Mouse (Mus musculus) liver, embryonic 14.5 days (tissue): Measurements from ENCODE around the gene Eftud2. TPM values are rescaled to one million over a fixed set of nuclear protein-coding genes. Genes with fewer than 3 reads are reported as not detected.

Source experiments
- ATAC-seq: fragments of 200-750 bp; cut with Nextera tagmentation; 2 replicates; pipeline ENCODE4 v1.8.0; 2017; ENCODE audit warnings: moderate number of reproducible peaks, mild to moderate bottlenecking, moderate library complexity; ENCODE audit not compliant: insufficient read depth
- DNase-seq, 3 experiments: peaks; one replicate each; pipeline ENCODE4 v3.0.0-alpha.2; 2012 to 2013; ENCODE audit warnings: low read depth in 3 of 3, low spot score in 3 of 3
- H3K27ac ChIP-seq: fragments of 300-500 bp; sonication (generic); 2 replicates; pipeline ENCODE4 v1.5.1; 2014; ENCODE audit warnings: moderate library complexity, mild to moderate bottlenecking, control low read depth, inconsistent platforms
- H3K27me3 ChIP-seq: fragments of 300-500 bp; sonication (generic); 2 replicates; pipeline ENCODE4 v1.6.1; 2014; ENCODE audit warnings: mild to moderate bottlenecking, low read length, moderate library complexity; ENCODE audit not compliant: control insufficient read depth, insufficient read depth
- H3K36me3 ChIP-seq: fragments of 300-500 bp; sonication (generic); replicated peaks from 2 replicates; pipeline ENCODE4 v1.6.1; 2014; ENCODE audit warnings: low read depth; ENCODE audit not compliant: control insufficient read depth, insufficient read depth
- H3K4me1 ChIP-seq, 2 experiments: fragments of 200-500 bp in 1 of 2; fragments of 300-500 bp in 1 of 2; sonication (generic) in 1 of 2; replicated peaks; 2 replicates each; pipeline ENCODE4 v1.6.1; 2012 to 2014; ENCODE audit warnings: antibody characterized with exemption in 1 of 2, inconsistent platforms in 1 of 2, low read length in 1 of 2; ENCODE audit not compliant: control insufficient read depth in 2 of 2, insufficient read depth in 2 of 2
- H3K4me2 ChIP-seq: fragments of 300-500 bp; sonication (generic); 2 replicates; pipeline ENCODE4 v1.6.1; 2014; ENCODE audit warnings: low read depth, mild to moderate bottlenecking, control low read depth, moderate library complexity
- H3K4me3 ChIP-seq, 2 experiments: fragments of 200-500 bp in 1 of 2; fragments of 300-500 bp in 1 of 2; sonication (generic) in 1 of 2; 2 replicates each; pipeline ENCODE4 v1.5.1; 2012 to 2014; ENCODE audit warnings: low read depth in 2 of 2, low read length in 2 of 2, mild to moderate bottlenecking in 2 of 2, control low read depth in 1 of 2, inconsistent platforms in 1 of 2, moderate library complexity in 1 of 2; ENCODE audit not compliant: insufficient read depth in 1 of 2
- H3K9ac ChIP-seq: fragments of 300-500 bp; sonication (generic); replicated peaks from 2 replicates; pipeline ENCODE4 v1.6.1; 2014; ENCODE audit warnings: mild to moderate bottlenecking, control low read depth, moderate library complexity
- H3K9me3 ChIP-seq: fragments of 300-500 bp; sonication (generic); 2 replicates; pipeline ENCODE4 v1.6.1; 2016; ENCODE audit warnings: low read length, mixed read lengths; ENCODE audit not compliant: control insufficient read depth
- CTCF ChIP-seq: IDR thresholded peaks from 2 replicates; pipeline ENCODE4 v1.5.1; 2016; ENCODE audit warnings: antibody characterized with exemption, low read depth, control low read depth
- EP300 ChIP-seq: IDR thresholded peaks from 2 replicates; pipeline ENCODE4 v1.6.1; 2016; ENCODE audit warnings: antibody characterized with exemption, low read depth
- WGBS: fragments of 180-500 bp; shearing (Covaris S2); extraction: QIAGEN DNeasy Blood & Tissue Kit; methylation state at CpG from one replicate; pipeline ENCODE4 v1.1.7; 2014; ENCODE audit not compliant: insufficient replicate concordance; 5-methylcytosine and 5-hydroxymethylcytosine counted together
- polyA plus RNA-seq, 2 experiments: library from polyadenylated mRNA; depleted of rRNA in 1 of 2; stranded (reverse) in 1 of 2; unstranded in 1 of 2; fragments of >200 nt; fragmentation: Nextera tagmentation in 1 of 2; extraction: Ambion mirVana in 1 of 2; gene quantifications; 2 replicates each; pipeline versions ENCODE4 v1.2.1 to v1.2.3; 2012 to 2014

Eftud2 gene
- polyA plus RNA-seq, 2 experiments = 51.1 to 88.8 TPM

GRCm38 (mm10) chr11:102814881-102815280 is 65.9 kb downstream of the Eftud2 start:
- Histone ChIP-seq H3K4me1 (no peaks in the 10 kb centered on the region), H3K4me2 (no peak overlapping the region), H3K36me3 (no peaks in the 10 kb centered on the region), H3K9me3 (no peaks in the 10 kb centered on the region), H3K9ac (no peak overlapping the region), H3K27me3 (peaks cover 42% of the 10 kb centered on the region), H3K4me3 (no peak overlapping the region), H3K27ac (no peak overlapping the region)
- ATAC-seq (no peak), DNase-seq (no peak)
- TF ChIP-seq EP300 (no peak), CTCF (no peak)

- no peak for DNase-seq
- 61% methylated on average over 4 of the region's 4 CpGs for WGBS
- Histone ChIP-seq H3K27ac (no peak overlapping the region), H3K9me3 (no peaks in the 10 kb centered on the region), H3K36me3 (no peaks in the 10 kb centered on the region), H3K4me2 (no peak overlapping the region), H3K4me3 (no peak overlapping the region), H3K27me3 (peaks cover 2% of the 10 kb centered on the region), H3K9ac (no peak overlapping the region), H3K4me1 (no peaks in the 10 kb centered on the region)
- ATAC-seq = no peak
- TF ChIP-seq EP300 (no peak), CTCF (no peak)
Measured at GRCm38 (mm10) chr11:102810721-102811485, 69.9 kb downstream of the Eftud2 start.

GRCm38 (mm10) chr11:102808246-102808645 is 72.5 kb downstream of the Eftud2 start:
- Histone ChIP-seq H3K4me2 (no peak overlapping the region), H3K27me3 (no peaks in the 10 kb centered on the region)
- TF ChIP-seq CTCF (no peak), EP300 (no peak)

GRCm38 (mm10) chr11:102803453-102803852 is 77.3 kb downstream of the Eftud2 start:
- Histone ChIP-seq H3K9ac (no peak overlapping the region), H3K36me3 (no peaks in the 10 kb centered on the region), H3K27me3 (no peaks in the 10 kb centered on the region), H3K4me3 (no peak overlapping the region), H3K27ac (no peak overlapping the region), H3K9me3 (no peaks in the 10 kb centered on the region), H3K4me1 (no peaks in the 10 kb centered on the region), H3K4me2 (no peak overlapping the region)
- ATAC-seq (no peak), DNase-seq (no peak)
- TF ChIP-seq EP300 (no peak), CTCF (no peak)
- WGBS = 67% methylated on average over 5 of the region's 5 CpGs

More at GRCm38 (mm10) chr11:102808246-102808645, 72.5 kb downstream of the Eftud2 start:
- Histone ChIP-seq H3K9me3 (no peaks in the 10 kb centered on the region), H3K36me3 (no peaks in the 10 kb centered on the region), H3K9ac (no peak overlapping the region), H3K4me3 (no peak overlapping the region), H3K27ac (no peak overlapping the region), H3K4me1 (no peaks in the 10 kb centered on the region)
- no peak for ATAC-seq
- 23% methylated on average over 5 of the region's 5 CpGs for WGBS
- DNase-seq = no peak

- no peaks in the 10 kb centered on the region for H3K9me3 ChIP-seq
- ATAC-seq = no peak
- H3K4me2 ChIP-seq = no peak overlapping the region
- no peak overlapping the region for H3K9ac ChIP-seq
- no peaks in the 10 kb centered on the region for H3K4me1 ChIP-seq
- no peaks in the 10 kb centered on the region for H3K36me3 ChIP-seq
- WGBS = 50% methylated on average over 8 of the region's 8 CpGs
- no peak for DNase-seq
- no peak overlapping the region for H3K4me3 ChIP-seq
- no peaks in the 10 kb centered on the region for H3K27me3 ChIP-seq
- TF ChIP-seq EP300 (no peak), CTCF (no peak)
- H3K27ac ChIP-seq = no peak overlapping the region
Measured at GRCm38 (mm10) chr11:102794157-102794556, 86.6 kb downstream of the Eftud2 start.
